Mouse (Mus musculus) stomach, embryonic 14.5 days (tissue): ENCODE results near the gene Macrod2. TPM values are rescaled to one million over a fixed set of nuclear protein-coding genes. Genes with fewer than 3 reads are reported as not detected.

Experiments used
- polyA plus RNA-seq: library from polyadenylated mRNA; unstranded; fragments of >200 nt; fragmentation: Nextera tagmentation; extraction: Ambion mirVana; gene quantifications from 2 replicates; pipeline ENCODE4 v1.2.1, GENCODE M21; 2014

Macrod2 gene
- polyA plus RNA-seq, 1 experiment from 2014 or later = 40.9 TPM

Other genes starting within 250 kb of the Macrod2 start
- gene Gm17374, start 243.3 kb upstream of the Macrod2 start, polyA plus RNA-seq = not detected in 2 replicates
- gene Esf1, start 224.7 kb upstream of the Macrod2 start, polyA plus RNA-seq = 27.3 and 31.4 TPM in 2 replicates
- gene Ndufaf5, start 224.7 kb upstream of the Macrod2 start, polyA plus RNA-seq = 23.1 and 25.3 TPM in 2 replicates
- not detected in 2 replicates for gene Sel1l2, start 5.6 kb upstream of the Macrod2 start, polyA plus RNA-seq